Mouse (Mus musculus) small intestine, adult 2 months (tissue): Measurements from ENCODE around the gene Miip.
"Not testable (repeated sequence)": the region's sequence is repeated elsewhere in the genome, so short reads cannot be mapped to it uniquely, and the experiment has no call there.

ENCODE experiments used
- CTCF ChIP-seq: fragments of 200-500 bp; IDR thresholded peaks from 2 replicates; pipeline ENCODE4 v1.5.1; 2012; ENCODE audit warnings: low read depth, mild to moderate bottlenecking, control low read depth, inconsistent platforms, low read length, moderate library complexity, mixed read lengths; ENCODE audit not compliant: insufficient replicate concordance, insufficient read length; ENCODE audit errors: extremely low read depth
- POLR2A ChIP-seq: fragments of 200-500 bp; IDR thresholded peaks from 2 replicates; pipeline ENCODE4 v1.6.1; 2012; ENCODE audit warnings: low read depth, mild to moderate bottlenecking, control low read depth, inconsistent platforms, low read length, moderate library complexity

- TF ChIP-seq POLR2A, CTCF: not testable (repeated sequence)
Observed at GRCm38 (mm10) chr4:147839282-147839681, 29.3 kb downstream of the Miip start.
